Mouse (Mus musculus) adrenal gland, adult (tissue): ENCODE measurements around the gene Actr6.
A peak's percentile ranks its signal among the peaks of the same experiment; 100 is the strongest.

ENCODE experiments used
- DNase-seq, 2 experiments: peaks; one replicate each; pipeline ENCODE4 v3.0.0; 2022 to 2023; ENCODE audit warnings: low spot score in 1 of 2; ENCODE audit not compliant: inconsistent age in 2 of 2

The Actr6 gene

DNA sequence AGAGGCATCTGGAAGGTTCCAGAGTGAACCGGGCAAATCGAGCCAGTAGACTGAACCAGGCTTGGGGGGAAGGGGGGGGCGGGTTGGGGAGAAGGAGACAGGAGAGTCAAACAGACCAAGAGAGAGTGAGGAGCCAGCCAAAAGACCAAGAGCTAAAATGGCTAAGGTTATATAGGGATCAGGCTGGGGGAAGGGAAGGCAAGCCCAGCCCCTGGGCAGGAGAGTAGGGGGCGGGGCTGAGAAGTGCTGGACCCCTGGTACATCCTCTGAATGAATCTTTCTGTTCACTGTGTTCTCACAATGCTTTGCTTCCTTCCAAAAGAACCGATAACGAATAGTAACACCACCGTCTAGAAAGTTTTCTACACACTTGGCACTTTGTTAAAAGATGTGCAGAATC, 7.6 kb upstream of the Actr6 start:
- no peak for DNase-seq

DNA sequence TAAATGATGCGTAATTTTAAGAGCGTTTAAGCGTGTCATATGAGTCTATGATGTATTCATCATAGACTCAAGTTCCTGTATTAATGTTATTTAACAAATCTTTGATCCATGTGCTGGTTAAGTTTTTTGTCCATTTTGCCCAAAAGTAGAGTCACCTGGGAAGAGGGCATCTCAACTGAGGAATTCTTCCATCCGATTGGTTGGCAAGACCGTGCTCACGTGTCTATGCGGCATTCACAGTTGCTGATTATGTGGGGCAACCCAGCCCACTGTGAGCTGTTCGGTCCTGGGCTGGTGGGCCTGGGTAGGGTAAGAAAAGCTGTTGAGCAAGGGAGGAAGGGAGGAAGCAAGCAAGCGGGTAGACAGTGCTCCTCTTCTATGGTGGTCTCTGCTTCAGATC, 6.3 kb upstream of the Actr6 start:
- DNase-seq: no peak

- DNase-seq: no peak
Observed at GRCm38 (mm10) chr10:89737887-89738286, 5.8 kb upstream of the Actr6 start.

DNA sequence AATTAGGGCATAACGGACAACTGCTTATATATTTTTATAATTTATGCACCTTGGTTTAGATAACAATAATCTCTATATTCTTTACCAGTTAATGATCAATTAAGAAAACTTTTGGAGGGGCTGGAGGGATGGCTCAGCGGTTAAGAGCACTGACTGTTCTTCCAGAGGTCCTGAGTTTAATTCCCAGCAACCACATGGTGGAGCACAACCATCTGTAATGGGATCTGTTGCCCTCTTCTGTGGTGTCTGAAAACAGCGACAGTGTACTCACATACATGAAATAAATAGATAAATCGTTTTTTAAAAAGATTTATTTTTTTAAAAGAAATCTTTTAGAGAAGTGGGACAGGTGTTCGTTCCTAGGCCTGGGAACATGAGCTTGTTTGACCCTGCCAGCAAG, 5.0 kb upstream of the Actr6 start:
- no peak for DNase-seq

DNA sequence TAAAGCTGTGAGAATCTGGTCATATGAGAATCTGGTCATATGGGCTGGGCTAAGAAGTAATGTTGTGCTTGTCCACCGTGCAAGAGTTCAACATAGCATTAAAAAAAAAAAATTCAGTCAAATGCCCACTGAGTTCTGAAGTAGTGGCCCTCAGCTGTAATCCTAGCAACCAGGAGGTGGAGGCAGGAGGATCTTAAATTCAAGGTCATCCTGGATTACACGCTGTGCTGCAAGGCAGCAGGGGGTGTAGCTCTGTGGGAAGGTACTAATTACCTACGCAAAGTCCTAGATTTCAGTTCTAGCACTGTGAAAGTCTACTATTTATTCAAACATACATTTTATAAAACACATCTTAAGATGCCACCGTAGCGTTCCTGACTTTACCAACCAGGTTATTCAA, 754 bp downstream of the Actr6 start:
- peak in 1 of 2 experiments; percentile 54 for DNase-seq

- DNase-seq: no peak
Observed at GRCm38 (mm10) chr10:89730386-89730785, 1.7 kb downstream of the Actr6 start.

DNA sequence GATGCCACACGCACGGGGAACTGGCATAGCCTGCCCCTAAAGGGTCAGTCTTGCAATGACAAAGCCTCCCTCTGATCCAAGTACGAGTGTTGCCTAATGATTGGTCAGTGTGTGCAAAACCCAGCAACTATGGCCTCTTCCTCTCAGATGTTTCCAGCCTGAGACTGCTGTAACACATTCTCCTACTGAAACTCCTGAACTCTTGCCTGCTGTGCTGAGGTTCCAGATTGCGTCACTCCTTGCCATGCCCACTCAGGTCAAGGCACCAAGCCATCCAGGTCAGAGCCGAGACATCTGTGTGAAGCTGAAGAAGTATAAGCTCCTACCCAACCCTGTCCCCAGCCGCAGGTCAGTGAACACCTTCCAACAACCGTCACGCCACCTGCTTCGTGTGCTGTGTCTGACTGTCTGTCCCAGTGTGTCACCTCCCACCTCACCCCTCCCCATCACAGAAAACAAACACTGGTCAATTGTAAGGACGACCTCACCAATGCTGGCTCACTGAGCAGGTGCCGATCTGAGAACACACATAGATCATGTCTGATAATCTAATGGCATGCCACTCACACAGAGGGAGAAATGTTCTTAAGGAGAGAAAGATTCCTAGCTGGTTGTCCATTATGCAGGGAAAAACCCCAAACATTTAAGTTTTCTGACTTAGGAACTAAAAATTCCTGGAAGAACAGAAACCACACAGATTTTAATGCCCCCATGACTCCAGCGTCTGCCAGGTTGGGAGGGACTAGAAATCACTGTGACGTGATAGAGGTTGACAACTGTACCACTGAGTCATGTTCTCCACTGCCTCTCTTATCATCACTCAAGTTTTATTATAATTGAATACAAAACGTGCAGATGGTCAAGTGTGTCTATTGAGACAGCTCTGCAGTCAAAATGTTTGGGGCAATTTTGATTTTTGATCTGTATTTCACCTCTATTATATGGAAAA, 9.6 kb downstream of the Actr6 start:
- peak; percentile 37 to 83 for DNase-seq

DNA sequence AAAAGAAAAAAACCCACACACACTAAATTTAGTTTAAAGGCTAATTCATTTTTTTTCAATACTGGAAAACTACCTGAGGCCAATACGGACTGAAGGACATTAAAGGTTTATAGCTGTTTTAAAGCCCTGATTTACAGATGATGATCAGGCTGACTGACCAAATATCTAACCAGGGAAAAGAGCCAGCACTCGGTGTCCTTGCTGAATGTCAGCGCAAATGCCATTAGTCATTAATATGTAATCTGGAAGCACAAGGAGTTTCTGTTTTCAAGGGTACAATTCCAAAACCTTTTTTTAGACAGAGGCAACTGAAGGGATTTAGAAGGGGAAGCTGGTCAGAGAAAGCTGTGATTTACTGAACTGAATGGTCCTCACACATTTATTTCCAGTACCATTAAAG, 11.3 kb downstream of the Actr6 start:
- DNase-seq: peak; percentile 82 to 92

DNA sequence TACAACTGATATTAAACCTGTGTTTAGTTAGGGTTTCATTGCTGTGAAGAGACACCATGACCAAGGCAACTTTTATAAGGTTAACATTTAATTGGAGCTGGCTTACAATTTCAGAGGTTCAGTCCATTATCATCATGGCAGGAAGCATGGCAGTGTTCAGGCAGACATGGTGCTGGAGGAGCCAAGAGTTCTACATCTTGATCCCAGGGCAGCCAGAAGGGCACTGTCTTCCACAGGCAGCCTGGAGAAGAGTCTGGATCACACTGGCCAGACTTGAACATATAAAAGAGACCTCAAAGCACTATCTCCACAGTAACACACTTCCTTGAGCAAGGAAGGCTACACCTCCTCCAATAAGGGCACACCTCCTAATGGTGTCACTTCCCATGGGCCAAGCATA, 11.8 kb downstream of the Actr6 start:
- peak in 1 of 2 experiments; percentile 54 for DNase-seq

- no peak for DNase-seq
Observed at GRCm38 (mm10) chr10:89714910-89715309, 17.2 kb downstream of the Actr6 start.

- peak; percentile 42 to 65 for DNase-seq
Observed at GRCm38 (mm10) chr10:89708720-89709119, 23.4 kb downstream of the Actr6 start.

- no peak for DNase-seq
Observed at GRCm38 (mm10) chr10:89707397-89707796, 24.7 kb downstream of the Actr6 start.

- DNase-seq: no peak
Observed at GRCm38 (mm10) chr10:89703042-89703441, 29.1 kb downstream of the Actr6 start.

DNA sequence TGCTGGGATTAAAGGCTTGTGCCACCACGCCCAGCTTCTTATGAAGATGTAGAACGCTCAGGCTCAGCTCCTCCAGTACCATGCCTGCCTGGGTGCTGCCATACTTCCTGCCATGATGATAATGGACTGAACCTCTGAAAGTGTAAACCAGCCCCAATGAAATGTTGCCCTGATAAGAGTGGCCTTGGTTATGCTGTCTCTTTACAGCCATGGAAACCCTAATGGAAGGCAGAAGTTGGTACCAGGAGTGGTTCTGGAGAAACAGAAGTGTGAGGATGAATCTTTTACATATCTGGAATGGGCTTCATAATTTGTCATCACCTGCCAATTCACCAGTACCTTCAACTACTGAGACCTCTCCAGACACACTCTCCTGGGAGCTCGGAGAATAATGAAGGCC, 34.1 kb downstream of the Actr6 start:
- DNase-seq: no peak

DNA sequence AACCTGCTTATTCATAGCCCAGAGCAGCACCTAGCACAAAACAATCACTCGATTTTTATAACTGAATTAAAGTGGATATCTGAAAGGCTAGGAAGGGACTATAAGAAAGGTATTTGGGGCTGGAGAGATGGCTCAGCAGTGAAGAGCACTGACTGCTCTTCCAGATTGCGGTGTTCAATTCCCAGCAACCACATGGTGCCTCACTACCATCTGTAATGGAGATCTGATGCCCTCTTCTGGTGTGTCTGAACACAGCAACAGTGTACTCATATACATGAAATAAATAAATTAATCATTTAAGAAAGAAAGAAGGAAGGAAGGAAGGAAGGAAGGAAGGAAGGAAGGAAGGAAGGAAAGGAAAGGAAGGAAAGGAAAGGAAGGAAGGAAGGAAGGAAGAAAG, 35.8 kb downstream of the Actr6 start:
- DNase-seq: peak in 1 of 2 experiments; percentile 48

DNA sequence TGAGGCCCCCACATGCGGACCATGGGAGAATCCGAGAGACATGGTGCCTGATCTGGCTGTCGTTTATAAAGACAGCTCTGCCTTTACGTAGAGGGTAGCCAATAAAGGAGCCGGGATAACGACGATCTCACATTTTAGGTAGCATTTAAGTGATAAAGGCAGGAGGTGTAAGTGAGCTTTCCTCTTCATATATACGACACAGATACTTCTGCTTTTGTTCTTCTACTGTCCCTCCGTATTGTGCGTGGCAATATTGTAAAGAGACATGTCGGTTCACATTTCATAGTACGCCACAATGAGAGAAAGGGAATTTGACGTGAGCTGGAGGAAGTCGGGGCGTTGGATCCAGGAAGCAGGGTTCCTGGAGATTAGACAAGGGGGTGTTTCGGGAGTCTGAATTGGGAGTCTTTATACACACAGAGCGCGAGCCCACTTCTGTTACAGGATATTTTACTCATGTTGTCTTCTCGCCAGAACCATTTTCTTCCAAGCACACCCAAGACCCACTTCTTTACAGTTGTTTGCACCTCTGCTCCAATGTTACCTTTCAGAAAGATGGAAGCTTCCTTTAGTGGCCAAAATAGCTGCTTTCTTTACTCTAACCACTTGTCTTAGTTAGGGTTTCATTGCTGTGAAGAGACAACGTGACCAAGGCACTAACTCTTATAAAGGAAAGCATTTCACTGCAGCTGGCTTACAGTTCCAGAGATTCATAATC, 36.7 kb downstream of the Actr6 start:
- DNase-seq: no peak

DNA sequence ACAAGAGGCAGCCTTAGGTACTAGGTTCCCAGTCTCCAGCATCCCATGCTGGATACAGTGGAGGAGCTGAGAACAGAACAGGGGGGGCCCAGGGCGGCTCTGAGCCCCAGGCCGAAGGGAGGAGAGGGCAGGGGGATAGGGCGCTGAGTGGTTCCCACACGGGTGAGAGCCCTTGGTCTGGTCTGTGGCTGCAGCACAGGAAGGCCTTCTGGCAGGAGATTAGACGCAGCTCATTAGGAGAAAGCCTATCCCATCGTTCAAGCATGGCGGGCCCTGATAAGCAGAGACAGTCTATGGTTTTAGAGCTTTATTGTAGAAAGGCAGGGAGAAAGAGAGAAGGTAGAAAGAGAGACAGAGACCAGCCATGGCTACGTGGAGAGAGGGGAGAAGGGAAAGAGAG, 42.1 kb downstream of the Actr6 start:
- DNase-seq: no peak

- DNase-seq: no peak
Observed at GRCm38 (mm10) chr10:89687455-89687854, 44.6 kb downstream of the Actr6 start.

GRCm38 (mm10) chr10:89686139-89686808, 45.8 kb downstream of the Actr6 start, which contains the start of gene Scyl2:
Scyl2 (minus strand) TSS chr10:89686285.
- DNase-seq: peak; percentile 96 to 99

DNA sequence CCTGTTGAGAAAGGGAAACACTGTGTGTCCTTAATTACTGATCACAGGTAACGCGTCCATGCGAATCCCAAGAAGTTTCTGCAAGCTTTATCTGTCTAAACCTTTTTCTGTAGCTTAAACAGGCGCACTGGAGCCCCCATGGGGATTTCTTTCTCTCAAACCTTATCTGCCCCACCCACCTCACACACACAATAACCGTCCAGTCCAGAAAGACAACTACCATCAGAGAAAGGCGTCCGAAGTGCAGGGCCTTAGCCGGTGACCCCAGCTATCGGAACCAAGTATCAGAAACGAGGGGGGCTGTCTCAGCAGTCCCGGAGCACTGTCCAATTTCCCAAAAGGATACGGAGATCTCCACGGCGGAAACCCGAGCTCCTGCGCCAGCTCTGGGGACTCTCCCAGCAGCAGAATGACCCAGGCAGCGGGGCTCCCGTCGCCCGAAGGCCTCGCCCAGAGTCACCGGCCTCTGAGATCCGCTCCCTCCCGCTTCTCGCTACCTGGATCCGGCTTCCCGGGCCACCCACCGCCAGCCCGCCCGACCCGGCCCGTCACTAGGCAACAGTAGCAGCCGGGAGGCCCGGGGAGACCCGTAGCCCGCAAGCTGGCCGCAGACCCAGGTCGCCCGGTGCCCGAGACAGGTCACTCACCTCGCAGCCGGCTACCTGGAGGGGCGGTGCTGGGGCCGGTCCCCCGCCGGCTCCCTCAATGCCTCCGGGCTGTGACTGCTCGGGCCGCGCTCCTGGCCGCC, 46.5 kb downstream of the Actr6 start:
- DNase-seq: no peak

- no peak for DNase-seq
Observed at GRCm38 (mm10) chr10:89682961-89683360, 49.1 kb downstream of the Actr6 start.
